Mouse (Mus musculus) spleen, adult 2 months (tissue): ENCODE measurements around the gene Stag1. TPM values are rescaled to one million over a fixed set of nuclear protein-coding genes. Genes with fewer than 3 reads are reported as not detected.
A peak's percentile ranks its signal among the peaks of the same experiment; 100 is the strongest.

Experiments used
- DNase-seq, 2 experiments: peaks; one replicate each; pipeline versions ENCODE4 v3.0.0 to v3.0.0-alpha.2; 2012 to 2021; ENCODE audit warnings: low spot score in 2 of 2, low read depth in 1 of 2
- H3K27ac ChIP-seq: fragments of 200-500 bp; 2 replicates; pipeline ENCODE4 v1.5.1; 2012; ENCODE audit warnings: low read length, inconsistent platforms; ENCODE audit not compliant: insufficient read depth
- H3K27me3 ChIP-seq: fragments of 200-500 bp; 2 replicates; pipeline ENCODE4 v1.6.1; 2012; ENCODE audit warnings: mild to moderate bottlenecking, moderate library complexity, low read length, inconsistent platforms; ENCODE audit not compliant: control insufficient read depth, insufficient read depth
- H3K36me3 ChIP-seq: fragments of 200-500 bp; 2 replicates; pipeline ENCODE4 v1.6.1; 2012; ENCODE audit warnings: mild to moderate bottlenecking, low read length, inconsistent platforms; ENCODE audit not compliant: control insufficient read depth, insufficient read depth
- H3K4me1 ChIP-seq: fragments of 200-500 bp; 2 replicates; pipeline ENCODE4 v1.6.1; 2011; ENCODE audit warnings: inconsistent platforms; ENCODE audit not compliant: control insufficient read depth, insufficient read depth, insufficient read length
- H3K4me3 ChIP-seq: fragments of 200-500 bp; 2 replicates; pipeline ENCODE4 v1.5.1; 2011; ENCODE audit warnings: mild to moderate bottlenecking, inconsistent platforms; ENCODE audit not compliant: insufficient read depth, insufficient read length; ENCODE audit errors: extremely low read depth
- CTCF ChIP-seq: fragments of 200-500 bp; IDR thresholded peaks from 2 replicates; pipeline ENCODE4 v1.5.1; 2011; ENCODE audit warnings: mild to moderate bottlenecking, inconsistent platforms; ENCODE audit not compliant: insufficient read depth, insufficient read length, insufficient replicate concordance; ENCODE audit errors: extremely low read depth
- POLR2A ChIP-seq: fragments of 200-500 bp; IDR thresholded peaks from 2 replicates; pipeline ENCODE4 v1.6.1; 2011; ENCODE audit warnings: low read depth, low read length, inconsistent platforms
- WGBS: fragments of 180-500 bp; shearing (Covaris S2); methylation state at CpG from one replicate; pipeline ENCODE4 v1.1.7; 2018; 5-methylcytosine and 5-hydroxymethylcytosine counted together
- polyA plus RNA-seq: library from polyadenylated mRNA; depleted of rRNA; stranded (reverse); fragments of >200 nt; gene quantifications from 2 replicates; pipeline ENCODE4 v1.2.3, GENCODE M21; 2012

Stag1 gene
- polyA plus RNA-seq, 1 experiment, result 2.5 TPM

DNA sequence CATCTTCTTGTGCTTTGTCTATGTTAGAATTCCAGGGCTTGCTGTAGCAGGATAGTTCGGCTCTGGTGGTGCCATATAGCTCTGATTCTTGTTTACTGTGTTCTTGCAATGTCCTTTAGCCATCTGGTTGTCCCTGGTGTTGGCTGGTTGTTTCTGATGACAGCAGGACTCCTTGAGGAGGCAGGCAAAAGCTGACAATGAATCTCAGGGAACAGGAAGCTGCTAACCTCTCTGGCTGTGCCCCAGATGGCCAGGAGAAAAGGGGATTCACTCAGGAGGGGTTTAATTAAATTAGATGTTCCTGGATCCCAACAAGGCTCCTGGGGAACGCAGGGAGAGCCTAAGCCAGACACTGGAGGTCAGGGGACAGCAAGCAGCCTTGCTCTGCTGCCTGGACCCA is 344.4 kb downstream of the Stag1 start:
- WGBS, result 96% methylated on average over 2 of the region's 2 CpGs
- H3K27ac ChIP-seq, result no peak overlapping the region
- H3K36me3 ChIP-seq, result peaks cover 7% of the 10 kb centered on the region; the same call in 1 of the 2 replicates
- no peaks in the 10 kb centered on the region for H3K4me1 ChIP-seq
- no peak overlapping the region for H3K4me3 ChIP-seq
- H3K27me3 ChIP-seq, result no peaks in the 10 kb centered on the region
- TF ChIP-seq POLR2A, result no peak
- no peak for TF ChIP-seq CTCF
- DNase-seq, result no peak

DNA sequence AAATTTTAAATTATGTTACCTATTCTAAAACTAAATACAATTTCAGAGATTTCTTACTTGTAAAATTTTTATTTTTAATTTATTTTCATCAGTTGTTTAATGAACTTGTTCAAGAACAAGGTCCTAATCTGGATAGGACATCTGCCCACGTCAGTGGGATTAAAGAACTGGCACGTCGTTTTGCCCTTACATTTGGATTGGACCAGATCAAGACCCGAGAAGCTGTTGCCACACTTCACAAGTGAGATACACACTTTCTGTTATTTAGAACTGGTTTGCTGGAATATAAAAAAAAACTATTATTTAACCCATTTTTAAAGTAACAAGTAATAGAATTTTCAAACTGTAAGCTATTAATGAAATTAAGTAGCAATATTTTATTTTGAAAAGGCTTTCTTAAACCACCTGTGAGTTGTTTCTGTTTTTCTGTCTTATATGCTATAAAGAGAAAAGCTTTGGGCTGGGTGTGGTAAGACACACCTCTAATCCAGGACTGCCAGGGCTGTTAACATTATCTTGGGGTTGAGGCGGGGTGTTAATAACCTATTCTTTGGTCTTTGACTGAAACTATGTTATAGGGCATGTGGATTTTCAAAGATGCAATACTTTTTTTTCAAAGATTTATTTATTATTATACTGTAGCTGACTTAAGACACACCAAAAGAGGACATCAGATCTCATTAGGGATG is 347.2 kb downstream of the Stag1 start:
- WGBS, result 84% methylated on average over 5 of the region's 5 CpGs
- DNase-seq, result no peak
- Histone ChIP-seq H3K4me1 (no peaks in the 10 kb centered on the region), H3K4me3 (no peak overlapping the region), H3K36me3 (peaks cover 10% of the 10 kb centered on the region; the same call in 1 of the 2 replicates), H3K27me3 (no peaks in the 10 kb centered on the region), H3K27ac (no peak overlapping the region)
- no peak for TF ChIP-seq CTCF
- TF ChIP-seq POLR2A, result no peak

DNA sequence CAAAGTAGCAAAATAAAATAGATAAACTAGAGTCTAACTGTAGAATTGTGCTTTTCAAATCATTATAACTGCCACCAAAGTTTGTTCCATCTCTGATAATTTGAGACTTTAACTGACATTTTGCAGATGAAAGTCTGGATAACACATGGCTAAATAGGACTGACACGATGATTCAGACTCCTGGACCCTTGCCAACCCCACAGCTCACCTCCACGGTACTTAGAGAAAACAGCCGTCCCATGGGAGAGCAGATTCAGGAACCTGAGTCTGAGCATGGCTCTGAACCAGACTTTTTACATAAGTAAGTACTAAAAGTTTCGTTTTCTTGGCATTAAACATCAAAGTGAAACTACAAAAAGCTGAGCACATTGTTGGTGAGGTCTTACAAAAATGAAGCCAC is 353.9 kb downstream of the Stag1 start:
- Histone ChIP-seq H3K36me3 (peaks cover 17% of the 10 kb centered on the region), H3K27ac (no peak overlapping the region), H3K4me1 (no peaks in the 10 kb centered on the region), H3K27me3 (no peaks in the 10 kb centered on the region), H3K4me3 (no peak overlapping the region)
- WGBS, result 21% methylated on average over 4 of the region's 4 CpGs
- TF ChIP-seq POLR2A (no peak), CTCF (no peak)
- peak; percentile 33 to 46 for DNase-seq

DNA sequence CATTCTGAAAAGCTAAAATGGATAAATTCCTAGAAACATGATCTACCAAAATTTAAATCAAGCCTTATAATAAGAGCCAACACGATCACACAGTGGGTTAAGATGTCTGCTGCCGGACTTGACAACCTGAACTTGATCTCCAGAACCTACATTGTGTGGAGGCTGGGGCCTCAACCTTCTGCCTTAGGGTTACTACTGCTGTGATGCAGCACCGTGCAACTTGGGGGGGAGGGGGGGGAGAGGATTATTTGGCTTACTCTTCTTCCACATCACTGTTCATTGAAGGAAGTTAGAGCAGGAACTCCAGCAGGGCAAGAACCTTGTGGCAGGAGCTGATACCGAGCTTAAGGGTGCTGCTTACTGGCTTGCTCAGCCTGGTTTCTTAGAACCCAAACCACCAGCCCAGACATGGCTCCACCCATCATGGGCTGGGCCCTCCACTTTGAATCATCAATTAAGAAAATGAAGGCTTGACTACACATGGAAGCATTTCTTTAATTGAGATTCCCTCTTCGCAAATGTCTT is 365.4 kb downstream of the Stag1 start:
- DNase-seq, result no peak
- 66% methylated on average over 5 of the region's 5 CpGs for WGBS
- TF ChIP-seq POLR2A, result no peak
- TF ChIP-seq CTCF, result no peak
- no peak overlapping the region for H3K27ac ChIP-seq
- 0 out of 2 replicates have a peak, but pooled peaks cover 3% of the 10 kb centered on the region for H3K36me3 ChIP-seq
- no peak overlapping the region for H3K4me3 ChIP-seq
- no peaks in the 10 kb centered on the region for H3K4me1 ChIP-seq
- H3K27me3 ChIP-seq, result no peaks in the 10 kb centered on the region

DNA sequence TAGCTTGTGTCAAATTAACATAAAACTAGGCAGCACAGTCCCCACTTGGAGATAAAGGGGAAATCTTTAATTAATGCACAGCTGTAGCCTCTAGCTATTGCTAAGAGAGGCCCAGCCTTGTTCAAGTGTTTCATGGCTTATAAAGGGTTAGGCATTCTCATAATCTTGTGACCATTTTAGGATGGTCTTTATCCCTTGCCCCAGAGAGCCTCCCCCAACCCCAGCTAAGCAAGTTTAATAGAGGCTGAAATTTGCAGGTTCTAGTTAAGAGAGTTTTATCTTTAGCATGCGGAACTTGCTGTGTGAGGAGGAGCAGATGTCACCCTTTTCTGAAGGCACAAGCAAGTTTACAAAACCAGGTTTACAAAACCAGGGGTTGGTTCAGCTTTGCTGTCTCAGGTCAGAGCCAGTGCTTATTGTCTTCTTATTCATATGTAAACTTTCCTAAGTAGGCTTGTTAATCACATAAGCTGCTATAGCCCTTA is 365.9 kb downstream of the Stag1 start:
- Histone ChIP-seq H3K4me1 (no peaks in the 10 kb centered on the region), H3K4me3 (no peak overlapping the region), H3K27ac (no peak overlapping the region), H3K27me3 (no peaks in the 10 kb centered on the region), H3K36me3 (0 out of 2 replicates have a peak, but pooled peaks cover 3% of the 10 kb centered on the region)
- WGBS, result 80% methylated on average over 1 of the region's 1 CpGs
- no peak for TF ChIP-seq CTCF
- TF ChIP-seq POLR2A, result no peak
- no peak for DNase-seq

DNA sequence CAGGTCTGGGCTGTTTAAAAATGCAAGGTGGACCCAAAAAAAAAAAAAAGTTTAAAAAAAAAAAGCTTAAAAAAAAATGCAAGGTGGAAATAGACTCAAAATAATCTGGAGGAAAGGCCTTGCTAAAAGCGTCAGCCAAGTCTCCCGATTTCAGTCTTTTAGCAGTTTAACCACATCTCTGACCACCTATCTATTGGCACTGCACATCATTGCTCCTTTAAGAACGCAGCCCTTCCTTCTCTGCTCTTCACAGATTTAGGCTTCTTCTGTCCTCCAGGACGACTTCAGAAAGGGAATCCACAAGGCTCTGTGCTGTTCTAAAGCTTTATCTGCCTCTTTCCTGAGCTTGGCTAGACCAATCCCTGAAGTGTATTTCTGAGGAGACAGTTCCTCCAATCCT is 366.5 kb downstream of the Stag1 start:
- TF ChIP-seq CTCF, result no peak
- Histone ChIP-seq H3K36me3 (no peaks in the 10 kb centered on the region), H3K4me1 (no peaks in the 10 kb centered on the region), H3K4me3 (no peak overlapping the region), H3K27me3 (no peaks in the 10 kb centered on the region), H3K27ac (no peak overlapping the region)
- DNase-seq, result no peak
- WGBS, result 76% methylated on average over 4 of the region's 4 CpGs

DNA sequence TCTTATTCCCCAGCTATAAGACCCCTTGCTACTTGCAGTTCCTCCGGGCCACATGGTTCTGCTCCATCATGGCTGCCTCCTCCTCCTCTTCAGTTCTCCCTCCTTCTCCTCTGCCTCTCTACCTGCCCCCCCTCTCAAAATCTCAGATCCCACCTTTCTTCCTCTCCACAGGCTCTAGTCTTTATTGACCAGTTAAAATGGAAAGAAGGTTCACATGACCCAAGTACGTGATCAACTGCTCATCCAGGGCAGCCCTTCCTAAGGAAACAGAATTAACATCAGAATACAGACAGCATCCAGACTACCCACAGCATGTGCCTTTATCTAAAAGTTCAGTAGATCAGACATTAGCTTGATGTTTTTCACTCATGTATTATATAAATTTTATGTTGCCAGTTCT is 371.9 kb downstream of the Stag1 start:
- 86% methylated on average over 2 of the region's 2 CpGs for WGBS
- Histone ChIP-seq H3K36me3 (no peaks in the 10 kb centered on the region), H3K4me1 (no peaks in the 10 kb centered on the region), H3K27me3 (no peaks in the 10 kb centered on the region), H3K27ac (no peak overlapping the region), H3K4me3 (no peak overlapping the region)
- TF ChIP-seq POLR2A, result no peak
- TF ChIP-seq CTCF, result no peak
- DNase-seq, result no peak
